Mouse (Mus musculus) neutrophil, adult 59 days (primary cell): ENCODE results near the gene Olfr692. TPM values are rescaled to one million over a fixed set of nuclear protein-coding genes. Genes with fewer than 3 reads are reported as not detected.

ENCODE experiments used
- total RNA-seq, 2 experiments: library from RNA; stranded (reverse); gene quantifications; 1 replicate in 1 of 2; 2 replicates in 1 of 2; pipeline ENCODE4 v1.2.4; 2023

Olfr692 gene
- total RNA-seq: not detected

GRCm38 (mm10) chr7:105367930-105368329 lies at the start of gene Olfr692:
Olfr692 (plus strand) TSS chr7:105368230.

GRCm38 (mm10) chr7:105334004-105334403 lies 34.0 kb upstream of the Olfr692 start, which contains the start of gene Olfr690:
Olfr690 (minus strand) TSS chr7:105334104.

GRCm38 (mm10) chr7:105342170-105342569 lies 25.9 kb upstream of the Olfr692 start, which contains the start of gene Olfr691:
Olfr691 (minus strand) TSS chr7:105342270.

GRCm38 (mm10) chr7:105374866-105375265 lies 6.8 kb downstream of the Olfr692 start, which contains the start of gene Gm5901:
Gm5901 (plus strand) TSS chr7:105375038.

GRCm38 (mm10) chr7:105399935-105400624 lies 32.0 kb downstream of the Olfr692 start, which contains the start of gene Fam160a2:
Fam160a2 (minus strand) TSS chr7:105400054.

GRCm38 (mm10) chr7:105404268-105404667 lies 36.2 kb downstream of the Olfr692 start, which contains the start of gene Cnga4:
Cnga4 (plus strand) TSS chr7:105404568.

Other genes starting within 250 kb of the Olfr692 start
- not detected for gene Olfr683, start 221.2 kb upstream of the Olfr692 start, total RNA-seq
- not detected for gene Olfr684, start 204.6 kb upstream of the Olfr692 start, total RNA-seq
- not detected for gene Olfr685, start 182.2 kb upstream of the Olfr692 start, total RNA-seq
- gene Olfr686, start 160.7 kb upstream of the Olfr692 start, total RNA-seq: not detected
- not detected for gene Olfr688, start 80.1 kb upstream of the Olfr692 start, total RNA-seq
- not detected for gene Olfr689, start 57.1 kb upstream of the Olfr692 start, total RNA-seq
- gene Olfr690, start 34.1 kb upstream of the Olfr692 start, total RNA-seq: not detected
- under 1 TPM in 1 of 2 experiments, not detected in 1; 0.49 TPM for gene Olfr691, start 26.0 kb upstream of the Olfr692 start, total RNA-seq
- not detected for gene Gm5901, start 6.8 kb downstream of the Olfr692 start, total RNA-seq
- gene Fam160a2, start 31.8 kb downstream of the Olfr692 start, total RNA-seq: 100 to 1,000 TPM; 168 to 176 TPM
- under 1 TPM; 0.51 to 0.64 TPM for gene Cnga4, start 36.3 kb downstream of the Olfr692 start, total RNA-seq
- gene Cckbr, start 57.5 kb downstream of the Olfr692 start, total RNA-seq: not detected
- gene Cavin3, start 114.1 kb downstream of the Olfr692 start, total RNA-seq: not detected
- gene Smpd1, start 186.1 kb downstream of the Olfr692 start, total RNA-seq: 10 to 100 TPM; 21.0 to 21.1 TPM
- gene Apbb1, start 213.4 kb downstream of the Olfr692 start, total RNA-seq: 1 to 10 TPM in 1 of 2 experiments, under 1 TPM in 1; 0.56 to 1.4 TPM
- not detected for gene Hpx, start 231.9 kb downstream of the Olfr692 start, total RNA-seq